Mouse (Mus musculus) cerebellum, adult 2 months (tissue): ENCODE results near the gene Umad1. TPM values are rescaled to one million over a fixed set of nuclear protein-coding genes. Genes with fewer than 3 reads are reported as not detected.

ENCODE experiments used
- DNase-seq, 2 experiments: peaks; one replicate each; pipeline ENCODE4 v3.0.0; 2021
- H3K27ac ChIP-seq: fragments of 200-500 bp; 2 replicates; pipeline ENCODE4 v1.5.1; 2012; ENCODE audit warnings: low read length, control low read depth, inconsistent platforms; ENCODE audit not compliant: insufficient read depth
- H3K27me3 ChIP-seq: fragments of 200-500 bp; 2 replicates; pipeline ENCODE4 v1.6.1; 2012; ENCODE audit warnings: inconsistent platforms, mild to moderate bottlenecking, low read length, moderate library complexity; ENCODE audit not compliant: control insufficient read depth, insufficient read depth
- H3K4me1 ChIP-seq: fragments of 200-500 bp; 2 replicates; pipeline ENCODE4 v1.6.1; 2011; ENCODE audit warnings: low read length; ENCODE audit not compliant: control insufficient read depth, insufficient read depth
- H3K4me3 ChIP-seq: fragments of 200-500 bp; replicated peaks from 2 replicates; pipeline ENCODE3; 2011; ENCODE audit warnings: mild to moderate bottlenecking, low read depth, low read length, control low read depth; ENCODE audit not compliant: insufficient read depth
- CTCF ChIP-seq: fragments of 200-500 bp; IDR thresholded peaks from 2 replicates; pipeline ENCODE4 v1.5.1; 2011; ENCODE audit warnings: low read depth, mild to moderate bottlenecking, control low read depth, low read length, moderate library complexity, borderline replicate concordance; ENCODE audit not compliant: insufficient read depth
- POLR2A ChIP-seq: fragments of 200-500 bp; IDR thresholded peaks from 2 replicates; pipeline ENCODE4 v1.6.1; 2011; ENCODE audit warnings: low read length, control low read depth, borderline replicate concordance; ENCODE audit not compliant: insufficient read depth
- WGBS: fragments of 180-500 bp; shearing (Covaris S2); methylation state at CpG from one replicate; pipeline ENCODE4 v1.1.7; 2018; 5-methylcytosine and 5-hydroxymethylcytosine counted together
- polyA plus RNA-seq: library from polyadenylated mRNA; depleted of rRNA; stranded (reverse); fragments of >200 nt; gene quantifications from 2 replicates; pipeline ENCODE4 v1.2.3, GENCODE M21; 2012

Gene Umad1
- polyA plus RNA-seq, 1 experiment = 30.8 TPM

GRCm38 (mm10) chr6:8415823-8416222, 156.7 kb downstream of the Umad1 start:
- Histone ChIP-seq H3K27me3 (no peaks in the 10 kb centered on the region), H3K27ac (no peak overlapping the region), H3K4me1 (peaks cover 3% of the 10 kb centered on the region), H3K4me3 (no peak overlapping the region)
- 82% methylated on average over 5 of the region's 5 CpGs for WGBS
- TF ChIP-seq POLR2A (no peak), CTCF (no peak)
- no peak for DNase-seq

- no peak overlapping the region for H3K4me3 ChIP-seq
- TF ChIP-seq POLR2A = no peak
- no peak for TF ChIP-seq CTCF
- no peak for DNase-seq
- H3K27ac ChIP-seq = no peak overlapping the region
- 87% methylated on average over 8 of the region's 8 CpGs for WGBS
- peaks cover 3% of the 10 kb centered on the region for H3K4me1 ChIP-seq
- H3K27me3 ChIP-seq = no peaks in the 10 kb centered on the region
These were observed 157.9 kb downstream of the Umad1 start for GRCm38 (mm10) chr6:8416802-8417569.

- H3K27me3 ChIP-seq = no peaks in the 10 kb centered on the region
- H3K27ac ChIP-seq = no peak overlapping the region
- WGBS = 72% methylated on average over 4 of the region's 4 CpGs
- H3K4me1 ChIP-seq = peaks cover 5% of the 10 kb centered on the region
- DNase-seq = no peak
- no peak for TF ChIP-seq CTCF
- no peak overlapping the region for H3K4me3 ChIP-seq
These were observed 160.5 kb downstream of the Umad1 start for GRCm38 (mm10) chr6:8419485-8420186.

- Histone ChIP-seq H3K4me1 (peaks cover 5% of the 10 kb centered on the region), H3K4me3 (no peak overlapping the region), H3K27me3 (no peaks in the 10 kb centered on the region), H3K27ac (no peak overlapping the region)
- no peak for DNase-seq
- TF ChIP-seq CTCF = no peak
- no peak for TF ChIP-seq POLR2A
- WGBS = 94% methylated on average over 1 of the region's 1 CpGs
These were observed 161.1 kb downstream of the Umad1 start for GRCm38 (mm10) chr6:8420187-8420503.

GRCm38 (mm10) chr6:8421421-8421820, 162.3 kb downstream of the Umad1 start:
- WGBS = 82% methylated on average over 5 of the region's 5 CpGs
- no peak overlapping the region for H3K27ac ChIP-seq

GRCm38 (mm10) chr6:8421959-8422581, 163.0 kb downstream of the Umad1 start:
- H3K27ac ChIP-seq = no peak overlapping the region
- DNase-seq = peak; percentile 35 to 44
- peaks cover 8% of the 10 kb centered on the region for H3K4me1 ChIP-seq
- peak overlapping the region; percentile 42 for H3K4me3 ChIP-seq
- 21% methylated on average over 10 of the region's 10 CpGs for WGBS
- no peaks in the 10 kb centered on the region for H3K27me3 ChIP-seq
- TF ChIP-seq POLR2A = no peak

More at GRCm38 (mm10) chr6:8421421-8421820, 162.3 kb downstream of the Umad1 start:
- Histone ChIP-seq H3K27me3 (no peaks in the 10 kb centered on the region), H3K4me3 (no peak overlapping the region), H3K4me1 (peaks cover 7% of the 10 kb centered on the region)
- no peak for DNase-seq
- TF ChIP-seq CTCF (no peak), POLR2A (no peak)

- no peak overlapping the region for H3K27ac ChIP-seq
- no peak overlapping the region for H3K4me3 ChIP-seq
- no peak for DNase-seq
- no peaks in the 10 kb centered on the region for H3K27me3 ChIP-seq
- H3K4me1 ChIP-seq = peaks cover 8% of the 10 kb centered on the region
- 93% methylated on average over 2 of the region's 2 CpGs for WGBS
- no peak for TF ChIP-seq POLR2A
- no peak for TF ChIP-seq CTCF
These were observed 164.1 kb downstream of the Umad1 start for GRCm38 (mm10) chr6:8423142-8423541.

- Histone ChIP-seq H3K27me3 (no peaks in the 10 kb centered on the region), H3K27ac (no peak overlapping the region), H3K4me1 (peaks cover 5% of the 10 kb centered on the region; the same call in 1 of the 2 replicates), H3K4me3 (no peak overlapping the region)
- 89% methylated on average over 5 of the region's 5 CpGs for WGBS
- no peak for DNase-seq
- TF ChIP-seq POLR2A (no peak), CTCF (no peak)
These were observed 168.6 kb downstream of the Umad1 start for GRCm38 (mm10) chr6:8427692-8428091.
